Mouse (Mus musculus): ENCODE results near the gene Hsd17b11.

Hsd17b11 gene

DNA sequence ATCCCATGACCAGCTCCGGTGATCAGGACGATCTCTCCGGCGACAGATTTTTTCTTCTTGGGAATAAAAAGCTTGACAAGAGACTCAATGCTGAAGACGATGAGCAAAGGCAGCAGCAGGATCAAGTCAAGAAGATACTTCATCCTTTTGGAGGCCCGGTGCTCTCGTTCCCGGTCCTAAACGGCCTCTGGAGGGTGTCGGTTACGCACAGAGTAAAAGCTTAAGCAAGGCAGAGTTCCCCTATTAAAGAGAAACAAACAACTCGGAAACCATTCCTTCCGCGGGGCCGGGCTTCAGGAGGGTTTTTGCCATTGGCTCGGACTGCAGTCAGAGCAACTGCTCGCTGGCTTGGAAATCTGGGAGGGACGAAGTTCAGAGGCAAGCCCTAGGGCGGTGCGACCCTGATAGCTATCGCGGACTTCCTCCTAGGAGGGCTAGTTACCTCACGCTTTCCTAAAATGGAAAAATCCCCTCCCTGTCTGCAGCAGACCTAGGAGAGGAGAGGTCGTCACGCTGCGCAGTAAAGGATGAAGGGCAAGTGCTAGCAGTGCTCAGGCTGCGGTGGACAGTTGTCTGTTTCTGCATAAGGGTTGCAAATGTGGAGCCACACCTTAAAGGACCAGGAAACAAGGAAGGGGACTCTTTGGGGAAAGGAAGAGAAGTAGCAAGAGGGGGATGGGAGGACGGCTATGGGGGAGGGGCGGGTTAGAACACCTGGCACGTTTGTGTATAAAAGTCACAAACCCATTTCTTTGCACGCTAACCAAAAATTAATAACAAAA, at the start of gene Hsd17b11:
Gene Hsd17b11, minus strand, starts transcription at position 323 of the 782 bp plus-strand sequence.
- peak; percentile 32 for DNase-seq (ENCODE audit: low read depth, low spot score)

- DNase-seq (ENCODE audit: low read depth, low spot score), result no peak
These were observed 49.3 kb upstream of the Hsd17b11 start for GRCm38 (mm10) chr5:104071048-104071447.

GRCm38 (mm10) chr5:104068751-104069150, 47.0 kb upstream of the Hsd17b11 start:
- no peak for DNase-seq (ENCODE audit: low read depth, low spot score)

DNA sequence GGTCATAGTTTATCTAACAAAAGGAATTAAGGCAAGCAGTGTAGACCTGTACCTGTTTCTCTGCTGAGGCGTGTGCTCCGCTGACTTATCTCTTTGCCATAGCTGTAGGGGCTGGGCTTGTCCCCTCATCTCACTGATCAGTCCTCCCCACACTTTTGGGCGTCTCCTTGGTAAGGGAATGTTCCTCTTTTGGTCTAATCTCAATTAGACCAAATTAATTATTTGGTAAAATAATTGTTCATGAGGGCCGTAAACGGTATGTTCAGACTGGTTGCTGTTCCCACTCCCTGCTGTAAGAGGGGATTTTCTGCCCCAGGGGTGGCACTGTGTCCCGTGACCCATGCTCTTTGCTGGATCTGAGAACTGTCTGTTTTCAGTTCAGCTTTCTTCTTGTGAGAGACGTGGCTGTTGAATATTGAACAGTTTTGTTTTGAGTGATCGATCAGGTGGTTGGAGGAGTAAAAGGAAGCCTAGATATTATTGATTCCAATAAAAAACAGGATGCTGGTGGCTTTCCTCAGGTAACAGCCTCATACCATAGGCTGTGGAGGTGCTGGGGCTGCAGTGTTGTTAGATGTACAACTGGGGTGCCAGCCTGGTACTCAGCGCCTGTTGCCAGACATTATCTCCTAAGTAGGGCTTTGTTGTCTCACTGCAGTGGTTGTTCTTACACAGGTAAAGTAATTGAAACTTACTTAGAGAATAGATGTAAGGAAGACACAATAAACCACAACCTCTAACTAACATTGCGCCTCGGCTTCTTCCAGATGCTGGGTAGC, 41.2 kb upstream of the Hsd17b11 start:
- DNase-seq (ENCODE audit: low read depth, low spot score), result no peak

DNA sequence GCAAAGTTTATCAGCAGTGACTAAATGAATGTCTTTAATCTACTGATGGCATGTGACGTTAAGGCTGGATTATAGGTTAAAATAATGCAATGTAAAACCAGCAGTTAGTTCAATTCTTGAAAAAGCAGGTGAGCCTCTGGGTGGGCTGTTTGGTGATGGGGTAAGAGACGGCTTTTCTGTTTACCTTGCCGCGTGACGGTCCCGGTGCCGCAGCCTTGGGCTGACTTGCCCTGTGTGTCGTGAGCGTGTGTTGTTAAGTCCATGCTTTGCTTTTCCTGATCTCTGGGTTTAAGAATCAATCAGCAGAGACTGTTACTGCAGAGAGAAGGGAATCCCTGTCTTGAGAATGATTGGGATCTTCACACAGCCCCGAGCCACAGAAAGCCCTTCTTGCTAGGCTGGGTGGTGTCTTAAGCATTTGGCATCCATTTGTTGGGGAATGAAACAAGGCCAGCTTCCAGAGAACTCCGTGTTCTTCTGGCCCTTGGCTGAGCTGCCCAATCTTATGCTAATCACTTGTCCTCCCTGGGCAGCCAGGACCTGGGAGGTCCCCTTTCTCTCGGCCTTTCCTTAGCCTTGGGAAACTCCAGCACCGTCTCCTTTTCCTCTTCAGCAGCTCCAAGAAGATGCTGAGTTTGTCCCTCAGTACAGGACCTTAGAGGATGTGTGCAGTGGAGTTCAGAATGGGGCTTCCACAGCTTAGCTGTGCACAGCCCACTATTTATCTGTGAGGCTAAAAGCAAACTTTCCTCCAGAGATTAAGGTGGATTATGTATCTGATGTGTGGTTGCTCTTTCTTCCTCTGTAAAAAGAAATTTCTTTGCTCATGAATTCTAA, 40.4 kb upstream of the Hsd17b11 start:
- no peak for DNase-seq (ENCODE audit: low read depth, low spot score)

DNA sequence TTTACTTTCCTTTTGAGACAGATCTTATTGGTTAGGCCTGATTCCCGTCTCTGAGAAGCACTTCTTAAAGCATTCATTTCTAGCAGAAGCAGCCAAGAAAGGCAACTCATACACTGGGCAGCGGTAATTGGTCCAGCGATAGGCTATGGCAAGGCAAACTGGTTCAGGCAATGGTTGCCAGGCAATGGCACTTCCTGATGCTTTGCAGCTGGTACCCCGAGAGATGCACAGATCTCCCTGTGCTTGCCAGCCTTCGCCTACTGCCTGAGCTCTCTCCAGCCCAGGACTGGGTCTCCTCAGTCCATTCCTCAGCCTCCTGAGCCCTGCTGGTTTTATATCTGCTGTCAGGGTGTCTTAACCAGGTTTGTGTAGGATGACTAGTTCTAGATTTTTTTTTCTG, 38.7 kb upstream of the Hsd17b11 start:
- no peak for DNase-seq (ENCODE audit: low read depth, low spot score)

DNA sequence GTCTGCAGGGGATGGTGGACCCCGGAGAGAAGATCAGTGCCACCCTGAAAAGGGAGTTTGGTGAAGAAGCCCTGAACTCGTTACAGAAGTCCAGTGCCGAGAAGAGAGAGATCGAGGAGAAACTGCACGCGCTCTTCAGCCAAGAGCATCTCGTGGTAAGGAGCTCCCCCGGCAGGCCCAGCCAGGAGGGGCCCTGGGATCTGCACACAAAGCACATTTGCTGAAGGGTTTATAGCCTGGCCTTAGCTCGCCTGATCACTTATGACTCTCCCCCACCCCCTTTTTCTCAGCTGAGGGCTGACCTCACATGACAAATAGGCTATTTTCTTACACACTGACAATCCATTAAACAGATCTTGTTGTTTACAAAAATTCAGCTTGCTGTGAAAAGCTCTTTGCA, 37.9 kb upstream of the Hsd17b11 start:
- DNase-seq (ENCODE audit: low read depth, low spot score), result no peak

DNA sequence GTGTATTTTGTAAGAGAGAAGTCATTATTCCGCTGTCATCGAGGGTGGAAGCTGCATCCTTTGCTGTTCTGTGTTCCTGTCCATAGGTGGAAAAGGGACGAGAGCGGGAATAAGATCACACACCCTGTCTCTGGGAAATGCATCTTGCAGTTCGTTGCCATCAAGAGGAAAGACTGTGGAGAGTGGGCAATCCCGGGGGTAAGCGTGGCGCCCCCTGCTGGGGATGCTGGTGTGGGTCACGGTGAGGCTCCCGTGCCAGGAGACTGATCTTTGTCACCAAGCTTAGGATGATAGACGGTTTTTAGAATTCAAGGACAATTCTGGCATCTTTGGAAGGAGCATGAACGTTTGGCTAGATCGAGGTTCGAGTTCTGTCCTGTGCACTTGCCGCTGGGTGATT, 36.3 kb upstream of the Hsd17b11 start:
- DNase-seq (ENCODE audit: low read depth, low spot score), result no peak

DNA sequence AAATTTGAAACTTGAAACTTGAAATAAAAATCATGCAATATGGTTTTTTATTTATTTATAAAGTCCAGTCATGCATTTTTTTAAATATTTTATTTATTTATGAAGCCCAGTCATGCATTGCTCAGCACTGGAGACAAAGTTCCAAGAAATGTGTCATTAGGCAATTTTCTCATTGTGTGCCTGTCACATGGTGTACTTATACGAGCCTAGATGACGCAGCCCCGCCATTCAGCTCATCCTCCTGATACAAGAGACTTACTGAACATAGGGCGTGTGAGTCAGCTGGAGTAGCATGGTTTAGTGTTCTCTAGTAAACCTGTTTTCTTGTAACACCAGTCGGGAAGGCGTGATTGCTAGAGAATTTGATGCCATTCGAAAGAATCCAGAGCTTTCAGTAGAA, 34.6 kb upstream of the Hsd17b11 start:
- DNase-seq (ENCODE audit: low read depth, low spot score), result no peak

DNA sequence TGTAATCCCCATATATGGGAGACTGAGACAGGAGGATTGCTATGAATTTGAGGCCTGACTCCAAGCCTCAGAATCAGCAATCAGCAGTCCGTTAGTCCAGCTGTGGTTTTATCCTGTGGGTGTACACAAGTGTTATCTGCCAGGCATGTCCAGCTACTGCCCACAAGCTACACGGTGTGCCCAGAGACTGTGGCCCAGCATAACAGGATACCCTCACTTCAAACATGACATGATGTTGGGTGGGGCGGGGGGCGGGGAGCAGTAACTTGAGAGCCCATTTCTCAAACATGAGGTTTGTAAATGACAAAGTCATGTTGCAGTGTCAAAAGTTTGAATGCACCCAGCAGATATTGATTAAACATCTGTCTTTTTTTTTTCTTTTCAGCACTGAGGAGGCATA, 34.1 kb upstream of the Hsd17b11 start:
- DNase-seq (ENCODE audit: low read depth, low spot score), result no peak

DNA sequence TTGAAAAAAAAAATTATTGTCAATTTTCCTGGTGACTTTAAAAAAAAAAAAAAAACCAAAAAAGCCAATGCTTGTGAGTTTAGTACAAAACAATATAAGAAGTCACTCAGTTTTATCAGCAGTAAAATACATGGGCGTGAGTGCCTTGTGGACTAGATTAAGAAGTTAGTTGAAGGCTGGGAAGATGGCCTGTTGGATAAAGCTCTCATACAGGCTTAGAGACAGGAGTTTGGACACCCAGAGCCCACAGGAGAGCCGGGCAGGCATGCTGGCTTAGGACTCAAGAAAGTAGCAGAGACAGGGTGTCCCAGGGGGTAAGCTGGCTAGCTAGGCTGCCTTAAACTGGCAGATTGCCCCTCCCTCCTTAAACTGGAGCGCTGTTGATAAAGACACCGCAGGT, 33.2 kb upstream of the Hsd17b11 start:
- no peak for DNase-seq (ENCODE audit: low read depth, low spot score)

GRCm38 (mm10) chr5:104052956-104053355, 31.2 kb upstream of the Hsd17b11 start:
- DNase-seq (ENCODE audit: low read depth, low spot score), result no peak

- no peak for DNase-seq (ENCODE audit: low read depth, low spot score)
These were observed 26.4 kb upstream of the Hsd17b11 start for GRCm38 (mm10) chr5:104048139-104048538.

- DNase-seq (ENCODE audit: low read depth, low spot score), result no peak
These were observed 25.7 kb upstream of the Hsd17b11 start for GRCm38 (mm10) chr5:104047200-104048105.

- peak; percentile 95 for DNase-seq (ENCODE audit: low read depth, low spot score)
These were observed 24.8 kb upstream of the Hsd17b11 start, which contains the start of gene Nudt9 for GRCm38 (mm10) chr5:104046256-104047199. Nudt9 (plus strand) TSS chr5:104046306.

- no peak for DNase-seq (ENCODE audit: low read depth, low spot score)
These were observed 22.0 kb upstream of the Hsd17b11 start for GRCm38 (mm10) chr5:104043704-104044103.

- no peak for DNase-seq (ENCODE audit: low read depth, low spot score)
These were observed 21.2 kb upstream of the Hsd17b11 start for GRCm38 (mm10) chr5:104042906-104043305.

DNA sequence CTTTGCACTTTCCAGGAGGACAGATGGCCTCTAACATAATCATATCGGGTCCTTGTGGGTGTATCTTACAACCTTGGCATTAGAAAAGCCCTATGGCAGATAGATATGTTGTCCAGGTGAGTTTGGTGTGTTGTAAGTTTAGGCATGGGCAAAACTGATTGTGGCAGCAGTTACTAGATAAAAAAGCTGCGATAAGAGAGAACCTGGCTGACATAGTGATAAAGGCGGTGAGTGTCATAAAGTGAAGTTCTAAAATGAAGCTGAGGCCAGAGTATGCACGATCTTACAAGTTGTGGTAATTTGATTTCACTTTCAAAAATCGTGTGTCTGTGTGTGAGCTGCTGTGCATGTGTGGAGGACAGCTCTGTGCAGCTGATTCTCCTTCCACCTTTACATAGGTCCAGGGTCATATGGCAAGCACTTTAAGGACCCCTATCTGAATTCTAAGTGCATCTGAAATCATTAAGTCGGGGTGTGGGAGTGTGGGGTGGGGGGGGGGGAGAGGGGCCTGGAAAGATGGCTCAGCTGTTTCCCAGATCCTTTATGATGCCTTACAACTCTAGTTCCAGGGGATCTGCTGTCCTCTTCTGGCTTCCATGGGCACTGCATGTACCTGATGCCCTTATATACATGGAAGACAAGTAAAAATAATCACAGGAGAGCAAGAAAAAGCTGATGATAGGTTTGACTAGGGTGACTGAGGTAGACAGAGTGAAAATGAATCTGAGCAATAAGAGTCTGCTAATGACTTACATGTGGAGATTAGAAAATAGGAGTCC, 17.6 kb upstream of the Hsd17b11 start:
- no peak for DNase-seq (ENCODE audit: low read depth, low spot score)

DNA sequence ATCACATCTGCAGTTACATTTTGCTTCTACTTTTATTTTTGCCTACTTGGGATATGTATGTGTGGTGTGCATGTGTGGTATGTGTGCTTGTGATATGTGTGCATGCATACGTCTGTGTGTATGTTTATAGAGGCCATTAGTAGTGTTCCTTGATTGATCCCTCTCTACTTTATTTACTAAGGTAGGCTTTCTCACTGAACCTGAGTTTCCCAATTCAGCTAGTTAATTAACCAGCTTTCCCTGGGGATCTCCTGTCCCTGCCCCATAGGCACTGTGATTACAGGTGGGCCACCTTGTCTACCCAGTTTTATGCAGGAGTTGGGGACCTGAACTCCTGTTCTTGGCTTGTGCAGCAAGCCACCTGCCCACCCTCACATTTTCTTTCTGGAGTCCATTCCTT, 15.0 kb upstream of the Hsd17b11 start:
- no peak for DNase-seq (ENCODE audit: low read depth, low spot score)
